Mouse (Mus musculus) natural killer cell, adult 2 months (primary cell): ENCODE results near the gene Tenm4.

ENCODE experiments used
- DNase-seq, 2 experiments: peaks; one replicate each; pipeline ENCODE4 v3.0.0; 2022; ENCODE audit warnings: low spot score in 2 of 2

Tenm4 gene

GRCm38 (mm10) chr7:96203812-96204560 lies 32.9 kb downstream of the Tenm4 start:
- no peak for DNase-seq

DNA sequence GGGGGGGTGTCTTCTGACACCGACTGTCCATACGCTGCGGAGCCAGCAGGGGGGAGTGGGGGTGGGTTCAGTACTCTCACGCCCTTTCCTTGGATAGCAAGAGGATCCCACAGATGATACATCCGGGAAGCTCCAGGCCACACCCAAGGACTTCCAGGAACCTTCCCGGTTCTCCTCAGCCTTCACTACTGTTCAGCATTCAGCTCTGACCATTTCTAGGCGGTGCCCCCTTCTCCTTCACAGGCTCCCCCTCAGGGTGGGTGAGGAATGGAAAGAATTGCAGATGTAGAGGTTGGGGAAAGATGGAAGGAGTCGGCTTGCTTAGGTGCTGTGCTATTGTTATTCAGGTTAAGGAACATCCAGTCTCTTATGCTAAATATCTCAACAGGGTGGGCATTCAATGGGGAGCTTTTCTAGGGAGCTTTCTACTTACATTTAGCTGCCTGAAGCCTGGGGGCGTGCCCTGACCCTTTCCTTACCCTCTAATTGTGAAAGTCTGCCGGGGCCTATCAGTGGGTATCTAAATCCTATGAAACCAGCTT lies 33.8 kb downstream of the Tenm4 start:
- no peak for DNase-seq

- DNase-seq: no peak
These were observed 36.0 kb downstream of the Tenm4 start for GRCm38 (mm10) chr7:96207071-96207470.

- DNase-seq: no peak
These were observed 38.9 kb downstream of the Tenm4 start for GRCm38 (mm10) chr7:96209783-96210524.

DNA sequence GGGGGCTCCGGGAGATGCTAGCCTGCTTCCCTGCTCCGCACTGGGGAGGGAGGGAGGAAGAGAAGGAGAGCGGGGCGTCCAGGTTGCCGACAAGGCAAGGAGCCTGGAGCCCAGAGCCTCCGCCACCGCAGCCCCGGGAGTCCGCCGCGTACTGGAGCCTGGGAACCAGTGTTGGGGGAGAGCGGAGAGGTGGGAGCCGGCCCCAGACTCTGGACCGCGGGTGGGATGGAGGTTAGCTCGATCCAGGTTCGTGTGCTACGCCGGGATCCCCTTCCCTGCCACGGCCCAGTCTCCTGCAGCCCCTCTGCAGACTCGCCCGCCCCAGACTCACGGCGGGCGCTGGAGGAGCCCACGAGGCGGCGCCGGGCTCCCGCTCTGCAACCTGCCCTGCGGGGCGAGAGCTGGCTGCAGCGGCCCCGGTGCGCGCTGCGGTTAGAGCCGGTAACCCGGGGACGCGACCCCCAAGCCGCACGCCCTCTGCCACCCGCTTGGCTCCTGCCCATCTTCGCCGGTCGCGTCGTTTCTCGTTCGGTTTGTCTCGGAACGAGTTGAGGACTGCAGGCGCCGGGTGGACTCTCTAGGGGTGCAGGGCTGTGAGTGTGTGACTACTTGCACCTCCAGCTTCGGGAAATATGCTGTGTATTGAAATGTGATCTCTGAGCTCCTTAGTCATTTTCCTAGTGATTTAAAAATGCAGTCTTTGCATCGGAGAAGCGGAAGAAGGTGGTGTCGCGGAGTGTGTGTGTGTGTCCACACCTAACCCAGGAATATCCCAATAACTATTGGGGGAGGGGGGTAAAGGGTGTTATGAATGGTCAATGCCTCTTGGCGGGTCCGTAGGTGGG lies 39.7 kb downstream of the Tenm4 start:
- no peak for DNase-seq

- DNase-seq: no peak
These were observed 40.6 kb downstream of the Tenm4 start for GRCm38 (mm10) chr7:96211618-96212021.

- DNase-seq: no peak
These were observed 41.2 kb downstream of the Tenm4 start for GRCm38 (mm10) chr7:96212224-96212591.

GRCm38 (mm10) chr7:96212592-96213541 lies 41.8 kb downstream of the Tenm4 start:
- DNase-seq: no peak

DNA sequence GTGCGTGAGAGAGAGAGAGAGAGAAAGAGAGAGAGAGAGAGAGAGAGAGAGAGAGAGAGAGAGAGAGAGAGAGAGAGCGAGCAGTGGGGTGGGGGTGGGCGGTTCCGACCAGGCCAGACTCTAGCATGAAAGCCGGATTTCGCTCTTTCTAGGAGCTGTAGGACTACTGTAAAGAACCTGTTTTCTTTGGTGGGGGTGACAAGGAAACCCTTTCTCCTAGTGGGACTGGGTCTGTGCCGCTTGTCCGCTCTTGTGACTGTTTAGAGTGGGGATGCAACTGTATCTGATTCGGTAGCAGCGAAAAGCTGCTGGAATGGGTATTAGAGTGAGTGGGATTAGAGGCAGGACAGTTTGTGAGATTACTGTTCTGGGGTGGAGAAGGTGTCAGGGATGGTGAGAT lies 42.7 kb downstream of the Tenm4 start:
- DNase-seq: no peak

GRCm38 (mm10) chr7:96214876-96215275 lies 43.8 kb downstream of the Tenm4 start:
- no peak for DNase-seq

DNA sequence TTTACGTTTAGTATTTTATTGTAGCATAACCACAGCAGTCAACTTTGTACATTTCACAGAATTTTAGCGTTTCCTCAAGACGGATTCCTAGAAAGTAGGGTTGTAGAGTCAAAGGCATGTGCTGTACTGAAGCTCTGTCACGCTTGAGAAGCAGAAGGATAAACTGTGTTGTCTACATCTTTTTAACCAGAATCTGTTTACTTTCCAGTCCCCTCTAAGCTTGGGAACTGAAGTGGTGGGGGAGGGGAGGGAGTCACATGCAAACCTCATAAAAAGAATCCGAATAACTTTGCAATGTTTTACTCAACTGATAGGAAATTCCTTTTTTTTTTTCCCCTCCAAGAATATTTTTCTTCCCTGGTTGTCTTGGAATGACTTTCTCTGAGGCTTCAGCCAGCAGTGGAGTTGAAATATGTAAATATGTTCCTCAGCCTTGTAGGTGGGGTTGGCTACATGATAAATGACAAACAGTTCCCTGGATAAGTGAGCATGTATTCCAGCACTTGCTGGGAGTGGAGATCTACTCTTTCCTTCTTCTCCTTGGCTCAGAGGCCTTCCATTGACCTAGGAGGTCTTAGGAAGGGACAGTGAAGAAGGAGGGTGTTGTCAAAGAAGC lies 45.0 kb downstream of the Tenm4 start:
- DNase-seq: no peak

DNA sequence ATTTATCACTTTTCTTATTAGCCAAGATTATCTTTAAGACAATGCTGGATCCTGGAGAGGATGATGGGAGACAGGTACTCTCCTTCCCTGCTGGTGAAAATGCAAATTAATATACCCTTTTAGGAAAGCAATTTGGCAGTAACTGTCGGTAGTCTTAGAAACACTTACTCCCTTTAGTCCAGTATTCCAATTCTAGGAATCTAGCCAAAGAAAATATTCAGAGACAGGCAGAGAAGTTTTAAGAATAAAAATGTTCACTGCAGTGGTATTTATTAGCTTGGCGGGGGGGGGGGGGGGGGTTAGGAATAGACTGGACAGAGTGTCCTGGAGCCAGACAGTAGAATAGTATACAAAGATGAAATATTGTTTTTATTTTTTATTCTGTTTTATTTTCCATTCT lies 48.3 kb downstream of the Tenm4 start:
- no peak for DNase-seq

- no peak for DNase-seq
These were observed 49.6 kb downstream of the Tenm4 start for GRCm38 (mm10) chr7:96220647-96221046.

DNA sequence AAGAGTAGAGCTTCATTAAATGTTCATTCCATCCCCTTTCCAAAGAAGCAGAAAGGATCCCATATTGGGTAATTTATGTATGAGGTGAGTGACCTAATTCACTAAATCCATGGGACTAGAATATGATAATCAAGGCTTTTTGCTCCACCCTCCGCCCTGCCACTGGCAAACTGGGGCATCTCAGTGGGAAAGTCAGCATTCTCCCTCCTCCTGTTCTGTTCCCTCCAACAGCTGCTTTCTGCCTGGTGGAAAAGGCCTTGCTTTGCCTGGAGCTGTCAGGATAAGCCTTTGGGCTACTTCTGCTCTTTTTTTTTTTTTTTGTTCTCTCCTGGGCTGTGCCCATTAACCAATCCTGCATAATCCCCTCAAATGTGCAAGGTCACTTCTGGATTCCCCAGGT lies 51.5 kb downstream of the Tenm4 start:
- no peak for DNase-seq

- DNase-seq: no peak
These were observed 57.7 kb downstream of the Tenm4 start for GRCm38 (mm10) chr7:96228562-96229268.

DNA sequence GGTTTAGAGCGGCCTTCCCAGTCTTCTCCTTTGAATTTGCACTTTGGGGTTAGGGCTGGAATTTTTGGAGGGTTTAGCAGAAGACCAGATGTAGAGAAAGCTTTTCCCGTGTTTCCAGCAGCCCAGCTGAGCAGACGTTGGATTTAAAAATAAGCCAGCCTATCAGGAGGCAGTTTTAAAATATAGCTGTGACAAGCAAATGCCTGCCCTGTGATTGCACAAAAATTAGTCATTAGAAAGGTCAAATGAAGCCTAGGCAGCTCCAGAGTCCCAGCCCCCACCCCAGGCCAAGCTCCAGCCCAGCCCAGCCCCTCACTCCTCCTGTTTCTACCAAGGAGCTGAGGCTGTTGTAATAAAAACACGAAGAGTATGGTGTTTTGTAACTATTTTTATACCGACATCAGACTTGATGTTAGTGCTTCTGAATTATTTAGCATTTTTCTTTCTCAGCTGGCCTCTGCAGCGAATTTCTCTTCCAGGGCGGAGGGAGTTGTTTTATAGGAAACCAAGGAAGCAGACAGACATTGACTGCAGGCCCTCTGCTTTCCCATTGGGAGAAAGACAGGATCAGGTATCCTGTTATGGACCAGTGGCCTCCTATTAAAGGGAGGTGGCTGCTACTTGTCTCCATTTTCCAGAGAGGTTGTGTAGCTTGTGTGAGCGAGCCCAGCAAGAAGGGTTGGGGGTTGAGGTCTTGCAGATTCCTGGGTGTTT lies 59.1 kb downstream of the Tenm4 start:
- DNase-seq: no peak

- DNase-seq: no peak
These were observed 59.7 kb downstream of the Tenm4 start for GRCm38 (mm10) chr7:96230720-96231241.

- no peak for DNase-seq
These were observed 64.8 kb downstream of the Tenm4 start for GRCm38 (mm10) chr7:96235847-96236246.

GRCm38 (mm10) chr7:96240661-96241060 lies 69.6 kb downstream of the Tenm4 start:
- DNase-seq: no peak
